Mouse (Mus musculus): ENCODE measurements around the gene Phactr4. TPM values are rescaled to one million over a fixed set of nuclear protein-coding genes. Genes with fewer than 3 reads are reported as not detected.

Phactr4 gene
- total and polyA plus RNA-seq, 3 experiments: 7.2 to 79.5 (median 28.7) TPM

DNA sequence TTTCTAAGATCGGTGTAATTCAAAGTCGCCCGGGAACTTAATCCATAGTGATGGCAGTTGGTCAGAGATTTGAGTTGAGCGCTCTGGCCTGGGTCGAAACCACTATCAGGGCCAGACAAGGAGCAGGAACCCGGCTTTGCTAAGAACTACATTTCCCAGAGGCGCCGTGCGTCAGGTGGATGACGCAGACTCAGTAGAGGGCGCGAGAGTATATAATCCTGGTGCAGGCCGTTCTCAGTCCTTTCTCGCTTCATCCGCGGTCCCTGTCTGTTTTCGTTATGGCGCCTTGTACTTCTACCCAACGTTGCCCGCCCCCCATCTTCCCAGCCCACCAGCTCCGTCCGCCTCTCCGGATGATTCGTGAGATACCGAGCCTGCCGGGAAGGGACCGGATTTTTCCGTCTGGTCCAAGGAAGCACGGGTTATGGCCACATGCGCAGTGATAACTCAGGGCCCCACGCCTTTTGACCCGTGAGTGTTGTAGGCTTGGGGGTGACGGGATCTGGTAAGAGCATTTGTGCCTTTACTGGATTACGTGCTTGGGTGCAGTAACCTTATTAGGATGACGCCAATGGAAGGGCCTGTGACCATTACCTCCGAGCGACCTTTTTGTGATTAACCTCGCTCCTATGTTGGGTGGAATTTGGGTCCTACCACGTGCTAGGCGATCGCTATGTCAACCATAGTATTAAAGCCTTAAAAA is 113.7 kb downstream of the Phactr4 start (continued):
- TF ChIP-seq ZC3H11A (IDR thresholded peaks at IDR 0.05; ENCODE audit: low read depth, low read length) (no peak), TBP (IDR thresholded peaks at IDR 0.05; ENCODE audit: low read depth, low read length) (peak; percentile 99)

DNA sequence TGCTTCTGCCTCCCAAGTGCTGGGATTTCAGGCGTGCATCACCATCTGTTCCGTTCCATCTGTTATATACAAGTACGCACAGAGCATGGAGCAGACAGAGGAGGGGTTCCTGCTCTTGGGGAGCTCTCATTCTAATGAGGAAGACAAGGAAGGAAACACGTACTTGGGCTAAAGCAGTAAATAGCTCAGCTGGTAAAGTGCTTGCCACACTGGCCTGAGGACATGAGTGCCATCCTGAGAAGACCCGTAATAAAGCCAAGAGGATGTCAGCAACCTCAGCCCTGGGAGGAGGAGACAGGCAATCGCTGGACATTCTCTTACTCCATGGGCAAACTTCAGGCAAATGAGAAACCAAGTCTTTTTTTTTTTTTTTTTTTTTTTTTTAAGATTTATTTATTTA is 116.3 kb downstream of the Phactr4 start:
- Histone ChIP-seq H3K27me3 (ENCODE audit: control insufficient read depth in 1 of 2, insufficient read depth in 2 of 2, low read length in 2 of 2) (no peaks in the 10 kb centered on the region), H3K79me2 (ENCODE audit: control insufficient read depth, insufficient read depth, low read length, poor library complexity) (peaks cover 18% of the 10 kb centered on the region), H3K27ac (ENCODE audit: control insufficient read depth, low read depth, low read length) (no peak overlapping the region), H3K36me3 (ENCODE audit: control insufficient read depth in 1 of 2, insufficient read depth in 2 of 2, low read length in 2 of 2) (peaks cover 12 to 21% of the 10 kb centered on the region in 2 experiments), H3K9me3 (replicated peaks; ENCODE audit: insufficient read depth, low read length) (no peaks in the 10 kb centered on the region), H3K9ac (ENCODE audit: control insufficient read depth, low read depth, low read length, poor library complexity, severe bottlenecking) (no peak overlapping the region), H3K4me3 (ENCODE audit: control insufficient read depth in 1 of 2, insufficient read depth in 1 of 2, low read depth in 2 of 2, low read length in 2 of 2) (no peak overlapping the region), H3K4me1 (ENCODE audit: control insufficient read depth in 1 of 2, insufficient read depth in 2 of 2, low read length in 2 of 2) (peaks cover 0 to 20% of the 10 kb centered on the region in 2 experiments; a peak in 2 of 4 replicates)
- DNase-seq (ENCODE audit: low read depth, low spot score): peak; percentile 38
- peak; percentile 47; the same call in 1 of the 2 replicates for TF ChIP-seq ZNF384 (IDR thresholded peaks at IDR 0.05; ENCODE audit: low read depth, low read length)
- TF ChIP-seq NELFE (IDR thresholded peaks at IDR 0.05; ENCODE audit: low read depth, low read length): no peak
- TF ChIP-seq TBP (IDR thresholded peaks at IDR 0.05; ENCODE audit: low read depth, low read length): 0 out of 2 replicates have a peak, but pooled peaks have one; percentile 3

Other genes starting within 250 kb of the Phactr4 start
- gene Ythdf2, start 210.2 kb downstream of the Phactr4 start, total RNA-seq (2012; rRNA removed): 78.2 and 80.4 TPM in 2 replicates
- gene Ythdf2, start 210.2 kb downstream of the Phactr4 start, polyA plus RNA-seq (2012; ENCODE audit: insufficient read depth in 1 of 2, insufficient read length in 2 of 2, low read depth in 1 of 2, low replicate concordance in 2 of 2, missing spikeins in 1 of 2): 100 to 1,000 TPM; 103 to 979 TPM
- 9.9 and 12.0 TPM in 2 replicates for gene Gmeb1, start 160.9 kb downstream of the Phactr4 start, total RNA-seq (2012; rRNA removed)
- gene Gmeb1, start 160.9 kb downstream of the Phactr4 start, polyA plus RNA-seq (2012; ENCODE audit: insufficient read depth in 1 of 2, insufficient read length in 2 of 2, low read depth in 1 of 2, low replicate concordance in 2 of 2, missing spikeins in 1 of 2): 10 to 100 TPM in 1 of 2 experiments, not detected in 1; 29.6 TPM
- 56.7 and 62.6 TPM in 2 replicates for gene Taf12, start 148.1 kb downstream of the Phactr4 start, total RNA-seq (2012; rRNA removed)
- 10 to 100 TPM in 1 of 2 experiments, not detected in 1; 76.4 TPM for gene Taf12, start 148.1 kb downstream of the Phactr4 start, polyA plus RNA-seq (2012; ENCODE audit: insufficient read depth in 1 of 2, insufficient read length in 2 of 2, low read depth in 1 of 2, low replicate concordance in 2 of 2, missing spikeins in 1 of 2)
- gene Rab42, start 119.1 kb downstream of the Phactr4 start, total RNA-seq (2012; rRNA removed): 0.52 and 0.85 TPM in 2 replicates
- under 1 TPM in 1 of 2 experiments, not detected in 1; 0.40 TPM for gene Rab42, start 119.1 kb downstream of the Phactr4 start, polyA plus RNA-seq (2012; ENCODE audit: insufficient read depth in 1 of 2, insufficient read length in 2 of 2, low read depth in 1 of 2, low replicate concordance in 2 of 2, missing spikeins in 1 of 2)
- gene Trnau1ap, start 93.0 kb downstream of the Phactr4 start, total RNA-seq (2012; rRNA removed): 110 and 117 TPM in 2 replicates
- 100 to 1,000 TPM in 1 of 2 experiments, not detected in 1; 102 TPM for gene Trnau1ap, start 93.0 kb downstream of the Phactr4 start, polyA plus RNA-seq (2012; ENCODE audit: insufficient read depth in 1 of 2, insufficient read length in 2 of 2, low read depth in 1 of 2, low replicate concordance in 2 of 2, missing spikeins in 1 of 2)
- gene Rcc1, start 68.9 kb downstream of the Phactr4 start, total RNA-seq (2012; rRNA removed): 137 and 147 TPM in 2 replicates
- 100 to 1,000 TPM in 1 of 2 experiments, 10 to 100 TPM in 1; 83.6 to 186 TPM for gene Rcc1, start 68.9 kb downstream of the Phactr4 start, polyA plus RNA-seq (2012; ENCODE audit: insufficient read depth in 1 of 2, insufficient read length in 2 of 2, low read depth in 1 of 2, low replicate concordance in 2 of 2, missing spikeins in 1 of 2)
- gene Med18, start 41.4 kb upstream of the Phactr4 start, total RNA-seq (2012; rRNA removed): 26.8 and 32.9 TPM in 2 replicates
- 10 to 100 TPM in 1 of 2 experiments, not detected in 1; 13.4 TPM for gene Med18, start 41.4 kb upstream of the Phactr4 start, polyA plus RNA-seq (2012; ENCODE audit: insufficient read depth in 1 of 2, insufficient read length in 2 of 2, low read depth in 1 of 2, low replicate concordance in 2 of 2, missing spikeins in 1 of 2)
- 9.6 and 38.3 TPM in 2 replicates for gene Sesn2, start 88.0 kb upstream of the Phactr4 start, total RNA-seq (2012; rRNA removed)
- gene Sesn2, start 88.0 kb upstream of the Phactr4 start, polyA plus RNA-seq (2012; ENCODE audit: insufficient read depth in 1 of 2, insufficient read length in 2 of 2, low read depth in 1 of 2, low replicate concordance in 2 of 2, missing spikeins in 1 of 2): 10 to 100 TPM in 1 of 2 experiments, not detected in 1; 27.5 TPM
- 492 and 730 TPM in 2 replicates for gene Atpif1, start 111.2 kb upstream of the Phactr4 start, total RNA-seq (2012; rRNA removed)
- gene Atpif1, start 111.2 kb upstream of the Phactr4 start, polyA plus RNA-seq (2012; ENCODE audit: insufficient read depth in 1 of 2, insufficient read length in 2 of 2, low read depth in 1 of 2, low replicate concordance in 2 of 2, missing spikeins in 1 of 2): 100 to 1,000 TPM in 1 of 2 experiments, not detected in 1; 566 TPM
- gene Dnajc8, start 113.1 kb upstream of the Phactr4 start, total RNA-seq (2012; rRNA removed): 110 and 115 TPM in 2 replicates
- 100 to 1,000 TPM in 1 of 2 experiments, not detected in 1; 246 TPM for gene Dnajc8, start 113.1 kb upstream of the Phactr4 start, polyA plus RNA-seq (2012; ENCODE audit: insufficient read depth in 1 of 2, insufficient read length in 2 of 2, low read depth in 1 of 2, low replicate concordance in 2 of 2, missing spikeins in 1 of 2)
- not detected in 2 replicates for gene Ptafr, start 141.6 kb upstream of the Phactr4 start, total RNA-seq (2012; rRNA removed)
- gene Ptafr, start 141.6 kb upstream of the Phactr4 start, polyA plus RNA-seq (2012; ENCODE audit: insufficient read depth in 1 of 2, insufficient read length in 2 of 2, low read depth in 1 of 2, low replicate concordance in 2 of 2, missing spikeins in 1 of 2): under 1 TPM in 1 of 2 experiments, not detected in 1; 0.06 TPM
- 21.7 and 24.6 TPM in 2 replicates for gene Eya3, start 216.5 kb upstream of the Phactr4 start, total RNA-seq (2012; rRNA removed)
- 100 to 1,000 TPM in 1 of 2 experiments, 10 to 100 TPM in 1; 38.2 to 270 TPM for gene Eya3, start 216.5 kb upstream of the Phactr4 start, polyA plus RNA-seq (2012; ENCODE audit: insufficient read depth in 1 of 2, insufficient read length in 2 of 2, low read depth in 1 of 2, low replicate concordance in 2 of 2, missing spikeins in 1 of 2)